ENCODE assay signal across 8 mouse cellular contexts in the genomic region with DNA sequence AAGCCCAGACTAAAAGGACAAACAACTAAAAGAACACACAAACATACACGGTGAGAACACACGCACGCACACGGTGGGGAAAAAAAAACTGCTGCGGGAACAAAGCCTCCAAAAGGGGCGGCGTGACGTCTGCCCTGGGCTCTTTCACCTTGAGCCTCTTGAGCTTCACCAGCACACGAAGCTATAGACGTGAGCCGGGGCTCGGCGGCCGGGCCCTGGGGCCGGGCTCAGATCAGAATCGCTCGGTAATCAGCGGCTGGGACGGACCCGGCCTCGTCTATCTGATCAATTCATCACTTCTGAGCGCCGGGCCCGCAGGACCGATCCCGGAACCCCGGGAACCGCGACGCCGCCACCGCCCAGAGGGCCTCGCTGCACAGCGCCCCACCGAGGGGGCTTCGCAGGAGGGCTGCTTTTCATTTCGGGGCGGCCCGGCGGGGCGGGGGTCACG. TPM values are rescaled to one million over a fixed set of nuclear protein-coding genes. Genes with fewer than 3 reads are reported as not detected.
DNase-seq lines count a peak whose midpoint lies in the region; ATAC-seq and TF ChIP-seq lines count a peak whose summit lies in the region.

No protein-coding gene starts in this region.

- peak overlapping the region; percentile 87 for H3K4me3 ChIP-seq in heart, embryonic 10.5 days
- peak overlapping the region; percentile 68 for H3K4me3 ChIP-seq in C2C12 (ENCODE audit: insufficient read depth, poor library complexity, severe bottlenecking)
- H3K4me3 ChIP-seq in bone marrow, adult 2 months (replicated peaks; ENCODE audit: control insufficient read depth, low read depth, low read length): peak overlapping the region; percentile 86
- H3K4me3 ChIP-seq in heart, postnatal 0 days (ENCODE audit: low read depth, low read length): peak overlapping the region; percentile 70
- peak overlapping the region; percentile 79 for H3K4me3 ChIP-seq in liver, embryonic 15.5 days (replicated peaks)
- peak overlapping the region; percentile 83 for H3K4me3 ChIP-seq in olfactory bulb, adult 2 months (ENCODE audit: insufficient read depth, low read depth, low read length)

- TF ChIP-seq EP300 in heart, postnatal 0 days (IDR thresholded peaks at IDR 0.05; ENCODE audit: low read depth): no peak

- H3K27me3 ChIP-seq in heart, embryonic 10.5 days (ENCODE audit: insufficient read depth, poor library complexity, severe bottlenecking): no peaks in the 10 kb centered on the region
- no peaks in the 10 kb centered on the region for H3K27me3 ChIP-seq in C2C12 (ENCODE audit: control insufficient read depth, insufficient read depth, insufficient read length)
- no peaks in the 10 kb centered on the region for H3K27me3 ChIP-seq in heart, postnatal 0 days (ENCODE audit: control insufficient read depth, insufficient read depth, low read length)
- H3K27me3 ChIP-seq in liver, embryonic 15.5 days: no peaks in the 10 kb centered on the region; the same call in 1 of the 2 replicates

- DNase-seq in heart, embryonic 10.5 days (ENCODE audit: low spot score): peak; percentile 79
- DNase-seq in heart, adult 8-10 months (ENCODE audit: low spot score): no peak
- DNase-seq in heart, postnatal 0 days (ENCODE audit: low spot score): no peak
- no peak for DNase-seq in left cerebral cortex, adult 11 months (ENCODE audit: low spot score)

- peak overlapping the region; percentile 93 for H3ac ChIP-seq in C2C12 (ENCODE audit: control insufficient read depth, insufficient read length, low read depth)

- under 1% methylated on average over 40 of the region's 42 CpGs for WGBS in heart, embryonic 10.5 days
- WGBS in bone marrow, adult 2 months: under 1% methylated on average over 42 of the region's 42 CpGs
- 2% methylated on average over 40 of the region's 42 CpGs for WGBS in heart, postnatal 0 days
- WGBS in liver, embryonic 15.5 days (ENCODE audit: insufficient replicate concordance): under 1% methylated on average over 42 of the region's 42 CpGs
- WGBS in olfactory bulb, adult 2 months: under 1% methylated on average over 42 of the region's 42 CpGs

- peak overlapping the region; percentile 97 for H3K27ac ChIP-seq in heart, embryonic 10.5 days
- peak overlapping the region; percentile 88 for H3K27ac ChIP-seq in bone marrow, adult 2 months (ENCODE audit: control insufficient read depth, insufficient read depth, low read depth, low read length, poor library complexity)
- peak overlapping the region; percentile 79 for H3K27ac ChIP-seq in heart, postnatal 0 days (ENCODE audit: low read depth)
- peak overlapping the region; percentile 85 for H3K27ac ChIP-seq in liver, embryonic 15.5 days (replicated peaks)
- peak overlapping the region; percentile 70 for H3K27ac ChIP-seq in olfactory bulb, adult 2 months (ENCODE audit: insufficient read depth, low read depth, low read length)

- peak overlapping the region; percentile 84 for H3K4me2 ChIP-seq in heart, postnatal 0 days (ENCODE audit: low read depth, low read length)
- peak overlapping the region; percentile 82 for H3K4me2 ChIP-seq in liver, embryonic 15.5 days

- peak; percentile 61 for ATAC-seq in heart, postnatal 0 days (ENCODE audit: insufficient read depth, low read depth)
- ATAC-seq in liver, embryonic 15.5 days (ENCODE audit: insufficient read depth): peak; percentile 64

- H3K79me3 ChIP-seq in C2C12 (ENCODE audit: low read depth): no peaks in the 10 kb centered on the region

- peak overlapping the region; percentile 86 for H3K9ac ChIP-seq in heart, postnatal 0 days (replicated peaks; ENCODE audit: low read depth, low read length)
- peak overlapping the region; percentile 84 for H3K9ac ChIP-seq in liver, embryonic 15.5 days

- no peak for TF ChIP-seq CTCF in C2C12 (IDR thresholded peaks at IDR 0.05; ENCODE audit: control insufficient read depth, insufficient read depth, insufficient read length)
- TF ChIP-seq CTCF in bone marrow, adult 2 months (IDR thresholded peaks at IDR 0.05; ENCODE audit: control insufficient read depth, insufficient read depth, low read length): no peak
- no peak for TF ChIP-seq CTCF in heart, postnatal 0 days (IDR thresholded peaks at IDR 0.05; ENCODE audit: low read depth)
- TF ChIP-seq CTCF in olfactory bulb, adult 2 months (IDR thresholded peaks at IDR 0.05; ENCODE audit: insufficient read depth, low read depth, low read length): no peak

- no peak for TF ChIP-seq POLR2A in bone marrow, adult 2 months (IDR thresholded peaks at IDR 0.05; ENCODE audit: borderline replicate concordance, control insufficient read depth, low read depth, low read length)
- no peak for TF ChIP-seq POLR2A in olfactory bulb, adult 2 months (IDR thresholded peaks at IDR 0.05; ENCODE audit: insufficient read depth, low read depth, low read length)

- peaks cover 24% of the 10 kb centered on the region for H3K36me3 ChIP-seq in heart, embryonic 10.5 days
- H3K36me3 ChIP-seq in C2C12 (ENCODE audit: control insufficient read depth, insufficient read depth): peaks cover 19% of the 10 kb centered on the region
- H3K36me3 ChIP-seq in heart, postnatal 0 days (replicated peaks; ENCODE audit: control insufficient read depth, insufficient read depth, low read length): peaks cover 22% of the 10 kb centered on the region
- H3K36me3 ChIP-seq in liver, embryonic 15.5 days (replicated peaks): peaks cover 23% of the 10 kb centered on the region

- H3K9me3 ChIP-seq in heart, embryonic 10.5 days: no peaks in the 10 kb centered on the region
- no peaks in the 10 kb centered on the region for H3K9me3 ChIP-seq in heart, postnatal 0 days (replicated peaks; ENCODE audit: control insufficient read depth, low read length)
- H3K9me3 ChIP-seq in liver, embryonic 15.5 days (replicated peaks): no peaks in the 10 kb centered on the region

- peaks cover 5% of the 10 kb centered on the region; the same call in 1 of the 2 replicates for H3K4me1 ChIP-seq in heart, embryonic 10.5 days
- H3K4me1 ChIP-seq in bone marrow, adult 2 months (ENCODE audit: control insufficient read depth, insufficient read depth, low read length): no peaks in the 10 kb centered on the region; the same call in 1 of the 2 replicates
- peaks cover 4% of the 10 kb centered on the region; the same call in 1 of the 2 replicates for H3K4me1 ChIP-seq in heart, postnatal 0 days (ENCODE audit: control insufficient read depth, insufficient read depth)
- H3K4me1 ChIP-seq in liver, embryonic 15.5 days (replicated peaks): peaks cover 36% of the 10 kb centered on the region
- no peaks in the 10 kb centered on the region for H3K4me1 ChIP-seq in olfactory bulb, adult 2 months (ENCODE audit: control insufficient read depth, insufficient read depth, low read length)

- H3K79me2 ChIP-seq in C2C12 (ENCODE audit: control insufficient read depth, insufficient read depth): no peaks in the 10 kb centered on the region

RNA-seq across cellular contexts. Expression of a gene that starts 8.1 kb away (rescaled TPM):
- 26.4 and 33.5 TPM in 2 replicates for polyA plus RNA-seq in heart, embryonic 10.5 days (2016; fragmentation: Nextera tagmentation; extraction: Ambion mirVana)
- total RNA-seq in heart, adult 8-10 months (2022): 10 to 100 TPM; 28.6 to 29.7 (median 29.1) TPM
- 13.0 TPM for polyA plus RNA-seq in C2C12 (2012; fragmentation: generic; extraction: Trizol)
- 17.3 and 20.8 TPM in 2 replicates for polyA plus RNA-seq in bone marrow, adult 2 months (2011; ENCODE audit: insufficient read depth, insufficient read length, low replicate concordance, missing spikeins)
- 22.4 and 34.6 TPM in 2 replicates for total RNA-seq in heart, postnatal 0 days (2014; rRNA removed; ENCODE audit: low replicate concordance)
- polyA plus RNA-seq in heart, postnatal 0 days (2015; fragmentation: Nextera tagmentation; extraction: Ambion mirVana): 25.4 and 25.8 TPM in 2 replicates
- 15.1 and 16.2 TPM in 2 replicates for polyA plus RNA-seq in liver, embryonic 15.5 days (2015; fragmentation: Nextera tagmentation; extraction: Ambion mirVana)
- not detected in 2 replicates for polyA plus RNA-seq in olfactory bulb, adult 2 months (2012; ENCODE audit: insufficient read depth, insufficient read length, low replicate concordance, missing spikeins)

RNA-seq across cellular contexts. Expression of a gene that starts 17.4 kb away (rescaled TPM):
- 32.6 and 35.6 TPM in 2 replicates for polyA plus RNA-seq in heart, embryonic 10.5 days (2016; fragmentation: Nextera tagmentation; extraction: Ambion mirVana)
- 10 to 100 TPM; 13.2 to 17.9 (median 15.8) TPM for total RNA-seq in heart, adult 8-10 months (2022)
- polyA plus RNA-seq in C2C12 (2012; fragmentation: generic; extraction: Trizol): 12.3 TPM
- polyA plus RNA-seq in bone marrow, adult 2 months (2011; ENCODE audit: insufficient read depth, insufficient read length, low replicate concordance, missing spikeins): 9.1 and 14.8 TPM in 2 replicates
- 6.0 and 9.9 TPM in 2 replicates for total RNA-seq in heart, postnatal 0 days (2014; rRNA removed; ENCODE audit: low replicate concordance)
- 29.6 and 30.3 TPM in 2 replicates for polyA plus RNA-seq in heart, postnatal 0 days (2015; fragmentation: Nextera tagmentation; extraction: Ambion mirVana)
- 9.5 and 10.4 TPM in 2 replicates for polyA plus RNA-seq in liver, embryonic 15.5 days (2015; fragmentation: Nextera tagmentation; extraction: Ambion mirVana)
- polyA plus RNA-seq in olfactory bulb, adult 2 months (2012; ENCODE audit: insufficient read depth, insufficient read length, low replicate concordance, missing spikeins): not detected in 2 replicates

RNA-seq across cellular contexts. Expression of a gene that starts 17.8 kb away (rescaled TPM):
- polyA plus RNA-seq in heart, embryonic 10.5 days (2016; fragmentation: Nextera tagmentation; extraction: Ambion mirVana): 0.24 and 0.69 TPM in 2 replicates
- under 1 TPM in 2 of 4 experiments, not detected in 2; 0.16 to 0.20 TPM for total RNA-seq in heart, adult 8-10 months (2022)
- 0.01 TPM for polyA plus RNA-seq in C2C12 (2012; fragmentation: generic; extraction: Trizol)
- polyA plus RNA-seq in bone marrow, adult 2 months (2011; ENCODE audit: insufficient read depth, insufficient read length, low replicate concordance, missing spikeins): not detected in 2 replicates
- total RNA-seq in heart, postnatal 0 days (2014; rRNA removed; ENCODE audit: low replicate concordance): 0.04 and 0.62 TPM in 2 replicates
- polyA plus RNA-seq in heart, postnatal 0 days (2015; fragmentation: Nextera tagmentation; extraction: Ambion mirVana): 0.34 and 1.6 TPM in 2 replicates
- polyA plus RNA-seq in liver, embryonic 15.5 days (2015; fragmentation: Nextera tagmentation; extraction: Ambion mirVana): 0.26 and 0.71 TPM in 2 replicates
- not detected in 2 replicates for polyA plus RNA-seq in olfactory bulb, adult 2 months (2012; ENCODE audit: insufficient read depth, insufficient read length, low replicate concordance, missing spikeins)

RNA-seq across cellular contexts. Expression of a gene that starts 20.2 kb away (rescaled TPM):
- 0.24 TPM in 1 of 2 replicates, not detected in the other for polyA plus RNA-seq in heart, embryonic 10.5 days (2016; fragmentation: Nextera tagmentation; extraction: Ambion mirVana)
- not detected for total RNA-seq in heart, adult 8-10 months (2022)
- not detected for polyA plus RNA-seq in C2C12 (2012; fragmentation: generic; extraction: Trizol)
- not detected in 2 replicates for polyA plus RNA-seq in bone marrow, adult 2 months (2011; ENCODE audit: insufficient read depth, insufficient read length, low replicate concordance, missing spikeins)
- total RNA-seq in heart, postnatal 0 days (2014; rRNA removed; ENCODE audit: low replicate concordance): not detected in 2 replicates
- not detected in 2 replicates for polyA plus RNA-seq in heart, postnatal 0 days (2015; fragmentation: Nextera tagmentation; extraction: Ambion mirVana)
- not detected in 2 replicates for polyA plus RNA-seq in liver, embryonic 15.5 days (2015; fragmentation: Nextera tagmentation; extraction: Ambion mirVana)
- not detected in 2 replicates for polyA plus RNA-seq in olfactory bulb, adult 2 months (2012; ENCODE audit: insufficient read depth, insufficient read length, low replicate concordance, missing spikeins)

RNA-seq across cellular contexts. Expression of a gene that starts 36.9 kb away (rescaled TPM):
- 8.7 and 9.0 TPM in 2 replicates for polyA plus RNA-seq in heart, embryonic 10.5 days (2016; fragmentation: Nextera tagmentation; extraction: Ambion mirVana)
- 10 to 100 TPM in 2 of 4 experiments, 1 to 10 TPM in 2; 7.2 to 10.3 (median 8.9) TPM for total RNA-seq in heart, adult 8-10 months (2022)
- polyA plus RNA-seq in C2C12 (2012; fragmentation: generic; extraction: Trizol): 3.4 TPM
- 1.3 and 3.9 TPM in 2 replicates for polyA plus RNA-seq in bone marrow, adult 2 months (2011; ENCODE audit: insufficient read depth, insufficient read length, low replicate concordance, missing spikeins)
- total RNA-seq in heart, postnatal 0 days (2014; rRNA removed; ENCODE audit: low replicate concordance): 4.3 and 8.5 TPM in 2 replicates
- polyA plus RNA-seq in heart, postnatal 0 days (2015; fragmentation: Nextera tagmentation; extraction: Ambion mirVana): 4.3 and 5.2 TPM in 2 replicates
- polyA plus RNA-seq in liver, embryonic 15.5 days (2015; fragmentation: Nextera tagmentation; extraction: Ambion mirVana): 1.1 and 1.8 TPM in 2 replicates
- polyA plus RNA-seq in olfactory bulb, adult 2 months (2012; ENCODE audit: insufficient read depth, insufficient read length, low replicate concordance, missing spikeins): 109 TPM in 1 of 2 replicates, not detected in the other

Comparison
In these comparisons a context has a peak if more than half of its experiments do, and no peak if none do; other contexts are left out.
1. RNA of a gene that starts 17.4 kb away (polyA plus RNA-seq): 32.6 to 35.6 TPM in heart, embryonic 10.5 days, 29.6 to 30.3 TPM in heart, postnatal 0 days, 12.3 TPM in C2C12 (single experiment), 9.5 to 10.4 TPM in liver, embryonic 15.5 days and 9.1 to 14.8 TPM in bone marrow, adult 2 months; not detected in olfactory bulb, adult 2 months; every median in the first group is over 10 times any median in the second.
2. Peak in every context shown above with its lines, with median percentiles within 50 percentile points of each other: H3K27ac ChIP-seq and H3K4me3 ChIP-seq.